Mouse (Mus musculus) left cerebral cortex, adult 11 months (tissue): ENCODE measurements at regions not wholly inside any gene's neighbourhood (a gene's known extent, or its start where the extent isn't known, plus 50 kb on each side); places are given as distances from the start of the nearest gene placed in this dataset.

Experiments
- DNase-seq: peaks from one replicate; pipeline ENCODE4 v3.0.0; 2022; ENCODE audit warnings: low spot score

DNA sequence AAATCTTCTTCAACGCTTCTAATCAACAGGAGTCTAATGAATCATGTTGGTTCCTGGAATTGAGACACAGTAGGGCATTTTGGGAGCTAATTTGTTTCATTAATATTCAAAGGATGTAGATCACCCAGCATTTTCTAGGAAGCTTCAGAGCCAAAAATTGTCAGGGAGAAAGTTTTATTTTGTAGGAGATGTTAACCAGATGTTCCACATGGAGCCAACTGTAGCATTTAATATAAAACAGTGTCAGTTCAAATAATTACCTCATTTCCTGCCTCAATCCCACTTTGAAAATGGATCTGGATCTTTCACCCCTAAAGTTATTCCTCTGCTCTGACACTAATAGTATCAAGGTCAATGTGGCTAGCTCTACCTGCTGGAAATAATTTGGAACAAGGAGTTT is 389.6 kb upstream of the Lmcd1 start:
- no peak for DNase-seq

DNA sequence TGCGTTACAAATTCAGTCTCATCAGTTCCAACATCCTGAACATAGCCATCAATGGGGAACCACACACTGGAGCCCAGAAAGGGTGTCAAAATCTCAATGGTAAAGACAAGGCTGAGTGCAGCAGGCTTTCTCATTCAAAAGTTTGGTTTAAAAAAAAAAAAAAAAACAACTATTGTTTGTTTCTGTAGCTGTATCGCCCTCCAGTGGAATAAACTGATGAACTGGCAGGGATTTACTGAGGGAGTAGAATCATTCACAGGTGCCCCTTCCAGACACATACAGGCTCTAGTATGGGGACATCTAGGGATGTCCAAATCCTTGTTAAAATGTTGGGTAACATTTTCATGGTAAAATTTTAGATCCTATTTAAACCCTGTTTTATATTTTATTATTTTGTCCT is 361.6 kb upstream of the Lmcd1 start:
- peak; percentile 5 for DNase-seq

GRCm38 (mm10) chr6:111913771-111914405 is 359.7 kb upstream of the Lmcd1 start:
- DNase-seq: no peak

- DNase-seq: no peak
Observed at GRCm38 (mm10) chr6:111917248-111917721, 356.3 kb upstream of the Lmcd1 start.

- no peak for DNase-seq
Observed at GRCm38 (mm10) chr6:111917868-111918597, 355.5 kb upstream of the Lmcd1 start.

DNA sequence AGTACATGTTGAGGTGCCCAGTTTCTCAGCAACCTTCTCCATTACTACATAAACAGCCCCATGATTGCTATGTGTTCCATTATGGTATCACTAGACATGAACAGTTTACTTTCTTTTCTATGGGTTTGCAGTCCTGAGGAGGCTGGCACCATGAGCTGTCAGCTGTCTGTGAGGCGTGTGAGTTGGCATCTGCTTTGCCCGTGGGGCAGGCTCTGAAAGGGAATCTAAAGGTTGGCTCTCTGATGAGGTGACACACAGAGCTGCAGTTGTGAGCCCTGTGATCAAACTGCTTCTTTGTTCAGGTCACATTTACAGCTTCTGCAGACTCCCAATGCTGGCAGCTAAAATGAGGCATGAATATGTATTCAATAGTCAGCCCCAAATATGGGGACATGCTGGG is 341.0 kb upstream of the Lmcd1 start:
- DNase-seq: no peak

- no peak for DNase-seq
Observed at GRCm38 (mm10) chr6:111954401-111954800, 319.2 kb upstream of the Lmcd1 start.

DNA sequence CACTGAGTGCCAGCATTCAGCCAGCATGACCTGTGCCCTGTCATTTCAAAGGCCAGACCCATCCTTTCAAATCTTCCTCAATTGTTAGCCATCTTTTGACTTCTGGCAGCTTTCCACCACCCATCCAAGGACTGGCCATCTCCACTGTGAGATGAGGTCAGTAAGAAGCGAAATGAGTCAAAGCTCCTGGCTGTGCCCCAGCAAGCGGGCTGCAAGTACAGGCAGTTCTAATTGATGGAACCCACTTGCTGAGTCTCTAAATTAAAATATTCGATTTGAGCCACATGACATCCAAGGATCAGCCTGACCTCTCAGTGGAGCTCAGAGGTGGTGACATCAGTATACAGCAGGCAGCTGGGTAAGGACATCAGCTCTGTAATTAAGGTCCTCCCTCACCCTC is 307.8 kb upstream of the Lmcd1 start:
- no peak for DNase-seq

GRCm38 (mm10) chr6:111985452-111985851 is 288.1 kb upstream of the Lmcd1 start:
- no peak for DNase-seq

GRCm38 (mm10) chr6:111995823-111996222 is 277.7 kb upstream of the Lmcd1 start:
- DNase-seq: no peak

DNA sequence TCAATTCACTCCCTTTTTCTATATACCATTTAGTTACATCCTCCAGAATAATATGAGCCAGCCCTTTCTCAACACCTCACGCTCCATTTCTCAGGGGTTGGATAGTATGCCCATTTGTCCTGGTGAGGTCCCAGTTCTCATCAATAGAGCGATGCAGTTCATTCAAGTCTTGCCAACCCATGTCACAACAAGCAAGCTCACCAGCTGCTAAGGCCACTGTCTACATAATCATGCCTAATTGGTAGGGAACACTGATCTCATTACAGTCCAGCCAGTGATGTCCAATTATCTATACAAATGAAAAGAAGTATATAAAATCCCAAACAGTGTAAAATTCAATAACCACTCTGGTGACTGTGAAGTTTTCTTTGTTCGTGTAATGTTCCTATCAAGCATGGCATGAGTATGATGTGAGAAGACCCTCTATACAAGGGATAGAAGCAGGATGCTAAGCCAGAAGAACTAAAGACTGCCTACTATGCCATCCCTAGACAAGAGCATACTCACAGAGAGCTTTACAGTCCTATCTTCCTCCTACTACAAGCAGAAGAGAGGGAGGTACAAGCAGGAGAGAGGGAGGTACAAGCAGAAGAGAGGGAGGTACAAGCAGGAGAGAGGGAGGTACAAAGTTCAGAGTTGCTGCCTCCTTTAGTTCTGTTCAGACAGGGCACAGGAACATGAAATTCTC is 269.6 kb upstream of the Lmcd1 start:
- DNase-seq: no peak

DNA sequence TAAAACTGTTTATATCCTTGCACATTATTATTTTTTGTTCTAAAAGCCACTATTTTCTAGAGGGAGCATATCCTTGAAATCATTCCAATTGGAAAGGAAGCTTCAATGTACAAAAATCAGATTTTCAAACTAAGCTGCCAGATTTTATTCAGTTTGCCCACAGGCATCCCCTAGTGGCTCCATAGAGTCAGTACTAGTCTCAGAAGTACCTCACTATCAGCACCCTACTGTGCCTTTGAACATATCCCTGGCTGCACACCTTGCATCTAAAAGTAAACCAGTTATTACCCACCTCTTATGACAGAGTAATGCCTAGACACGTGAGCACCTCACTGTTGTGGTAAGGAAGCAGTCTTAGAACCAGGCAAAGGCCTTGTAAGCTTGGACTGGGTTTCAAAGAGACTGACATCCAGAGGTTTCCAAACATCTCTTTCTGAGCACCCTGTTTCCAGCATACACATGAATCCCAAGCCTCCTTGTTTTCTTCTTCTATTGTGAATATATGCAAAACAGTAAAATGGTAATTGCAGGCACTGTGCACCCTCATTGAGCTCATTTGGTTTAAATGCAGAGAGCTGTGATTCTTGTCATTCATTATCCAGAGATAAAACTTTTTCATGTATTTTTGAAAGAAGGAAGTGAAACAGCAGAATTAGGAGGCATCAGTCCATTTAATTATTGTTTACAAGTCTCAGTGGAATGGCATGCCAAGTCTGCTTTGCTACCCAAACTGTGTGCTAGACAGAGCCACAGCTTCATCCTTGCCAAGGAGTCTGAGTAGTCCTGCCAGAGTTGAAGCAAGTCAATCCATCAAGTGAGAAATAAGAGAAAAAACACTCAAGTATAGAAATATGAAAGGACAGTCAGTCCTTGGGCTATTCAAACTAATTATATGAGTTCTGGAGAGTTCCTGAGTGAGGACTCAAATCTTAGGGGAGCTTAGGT is 247.0 kb upstream of the Lmcd1 start:
- peak; percentile 6 for DNase-seq

GRCm38 (mm10) chr6:112050548-112051184 is 222.9 kb upstream of the Lmcd1 start:
- no peak for DNase-seq

- DNase-seq: no peak
Observed at GRCm38 (mm10) chr6:112052193-112052592, 221.4 kb upstream of the Lmcd1 start.

DNA sequence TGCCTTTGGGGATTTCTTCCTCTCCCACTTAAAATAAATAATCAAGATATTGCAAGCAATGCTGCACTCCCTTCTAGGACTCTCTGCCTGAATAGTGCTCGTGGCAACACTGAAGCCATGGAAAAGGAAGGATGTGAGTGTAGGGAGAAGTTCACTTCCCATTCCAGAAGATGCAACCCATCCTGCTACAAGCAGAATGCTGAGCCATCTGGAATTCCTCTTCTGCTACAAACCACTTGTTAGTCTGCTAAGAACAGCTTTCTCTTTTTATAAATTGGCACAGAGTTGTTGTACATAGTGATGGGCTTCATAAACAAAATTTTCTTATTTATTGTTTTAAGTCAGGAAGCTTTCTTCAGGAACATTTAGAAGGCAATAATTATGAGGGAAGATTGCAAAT is 215.7 kb upstream of the Lmcd1 start:
- no peak for DNase-seq

DNA sequence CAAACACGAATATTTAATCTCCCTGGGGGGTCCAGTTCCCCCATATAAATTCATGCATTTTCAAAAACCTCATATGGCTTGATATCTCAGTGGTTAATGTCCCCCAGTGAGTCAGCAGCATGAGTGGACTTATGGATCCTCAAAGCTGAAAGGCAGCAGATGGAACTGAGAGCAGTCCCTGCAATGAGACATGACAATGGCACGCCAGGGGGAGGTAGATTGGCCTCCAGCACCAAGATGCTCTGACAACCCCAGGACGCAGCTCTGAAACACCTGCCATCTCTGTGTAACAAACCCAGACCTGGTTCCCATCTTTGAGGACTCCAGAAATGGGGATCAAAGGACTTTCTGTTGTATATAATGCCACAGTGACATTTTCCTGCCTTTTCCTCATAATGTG is 210.6 kb upstream of the Lmcd1 start:
- DNase-seq: no peak

DNA sequence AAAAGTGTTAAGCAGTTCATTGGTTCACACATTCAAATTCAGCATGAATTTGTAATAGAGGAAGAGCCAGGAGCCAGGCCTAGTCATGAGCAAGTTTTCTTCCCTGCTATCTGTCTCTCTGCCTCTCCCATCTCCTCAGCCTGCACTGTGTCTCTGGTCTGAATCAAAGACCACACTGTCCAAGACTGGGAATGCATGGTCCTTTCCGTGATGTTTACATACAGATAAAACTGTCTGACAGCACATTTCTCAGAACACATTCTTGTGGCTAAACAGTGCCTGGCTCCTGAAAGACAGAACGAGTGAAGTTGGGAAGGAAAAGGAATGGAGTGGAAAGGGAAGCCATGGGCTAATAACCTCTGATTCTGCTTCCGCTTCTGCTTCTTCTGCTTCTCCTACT is 183.0 kb upstream of the Lmcd1 start:
- no peak for DNase-seq

DNA sequence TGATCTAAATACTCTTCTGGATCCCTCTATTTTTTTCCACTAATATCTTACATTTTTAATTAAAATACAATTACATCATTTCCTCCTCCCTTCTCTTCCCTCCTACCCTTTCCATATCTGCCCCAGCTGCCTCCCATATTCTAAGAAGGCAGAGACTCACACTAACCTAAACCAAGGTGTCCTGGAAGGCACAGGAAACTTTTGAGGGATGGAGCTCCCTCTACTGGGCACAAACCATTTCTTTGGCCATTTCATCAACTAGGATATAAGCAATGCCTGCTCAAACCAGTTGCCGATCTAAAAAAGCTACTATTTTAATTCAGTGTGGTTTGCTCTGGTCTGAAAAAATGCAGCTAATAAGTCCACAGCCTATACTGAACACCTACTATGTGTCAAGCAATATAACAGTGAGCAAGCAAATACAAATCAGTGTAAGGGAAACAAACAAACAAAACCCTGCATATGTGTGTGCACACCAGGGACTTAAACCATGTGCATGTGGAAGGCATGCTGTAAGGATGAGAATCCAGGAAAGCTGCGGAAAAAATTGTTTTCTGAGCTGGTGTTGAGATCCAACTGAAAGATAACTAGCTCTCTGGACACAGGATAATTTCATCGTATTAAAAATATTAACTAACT is 182.3 kb upstream of the Lmcd1 start:
- DNase-seq: peak; percentile 39

DNA sequence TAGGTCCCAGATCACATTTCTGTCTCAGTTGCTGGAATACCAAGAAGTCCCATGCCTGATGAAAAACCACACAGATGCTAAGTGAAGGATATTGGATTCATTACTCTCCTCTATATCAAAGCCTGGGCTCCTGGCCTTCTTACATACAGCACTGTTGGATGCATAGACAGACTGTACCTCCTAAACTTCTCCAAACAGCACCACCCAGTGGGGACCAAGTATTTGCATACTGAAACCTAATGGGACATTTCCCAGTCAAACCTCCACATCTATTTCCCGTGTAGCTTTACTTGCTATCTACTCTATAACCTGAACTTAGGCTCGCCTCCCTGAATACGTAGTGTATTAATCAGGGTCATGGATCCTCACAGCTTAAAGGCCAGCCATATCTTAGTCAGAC is 180.3 kb upstream of the Lmcd1 start:
- no peak for DNase-seq

DNA sequence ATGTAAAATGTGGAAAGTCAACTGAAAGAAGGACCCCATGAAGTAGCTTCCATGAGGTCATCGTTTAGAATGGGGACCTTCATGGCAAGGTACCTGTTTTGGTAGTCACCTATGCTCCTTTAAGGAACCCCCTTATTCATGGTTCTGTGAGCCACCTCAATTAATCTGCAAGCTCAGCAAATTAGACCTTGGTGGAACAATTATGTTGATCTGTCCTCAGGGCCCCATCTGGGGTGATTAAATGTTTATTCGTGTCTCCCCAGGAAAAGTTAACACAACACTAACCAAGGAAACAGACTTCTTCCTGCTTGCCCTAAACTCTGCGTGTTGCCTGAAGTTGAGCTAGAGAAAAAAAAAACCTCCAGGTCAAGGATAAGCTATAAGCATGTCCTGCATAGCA is 175.9 kb upstream of the Lmcd1 start:
- no peak for DNase-seq

DNA sequence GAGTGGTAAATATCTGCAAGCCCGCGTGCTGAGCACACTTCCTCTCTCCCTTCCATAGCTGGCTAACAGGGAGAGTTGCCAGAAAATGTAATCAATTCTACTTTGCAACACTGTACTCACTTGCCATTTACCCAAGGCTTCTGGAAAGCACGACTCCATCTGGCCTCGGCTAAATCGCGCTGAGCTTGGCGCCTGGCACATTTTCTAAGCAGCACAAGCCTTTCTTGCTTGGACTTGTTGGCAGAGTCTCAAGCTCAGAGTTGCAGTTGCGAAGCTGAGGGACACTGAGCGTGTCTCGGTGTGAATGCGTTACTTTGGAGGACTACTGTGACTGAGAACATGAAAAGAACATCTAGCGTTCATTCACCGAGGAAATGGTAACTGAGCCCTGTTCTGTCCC is 164.9 kb upstream of the Lmcd1 start:
- peak; percentile 60 for DNase-seq
